Mouse (Mus musculus) forebrain, postnatal 0 days (tissue): ENCODE measurements at regions not wholly inside any gene's neighbourhood (a gene's known extent, or its start where the extent isn't known, plus 50 kb on each side); places are given as distances from the start of the nearest gene placed in this dataset.
"Not testable (repeated sequence)": the region's sequence is repeated elsewhere in the genome, so short reads cannot be mapped to it uniquely, and the experiment has no call there.

Source experiments
- ATAC-seq: fragments of 200-750 bp; cut with Nextera tagmentation; 2 replicates; pipeline ENCODE4 v1.8.0; 2017; ENCODE audit warnings: mild to moderate bottlenecking, moderate library complexity
- DNase-seq: peaks from one replicate; pipeline ENCODE4 v3.0.0-alpha.2; 2015
- H3K27ac ChIP-seq: fragments of 300-500 bp; sonication (generic); 2 replicates; pipeline ENCODE4 v1.5.1; 2014; ENCODE audit warnings: low read depth, mild to moderate bottlenecking, antibody characterized with exemption, low read length, moderate library complexity, mixed read lengths
- H3K27me3 ChIP-seq: fragments of 300-500 bp; sonication (generic); 2 replicates; pipeline ENCODE4 v1.6.1; 2014; ENCODE audit warnings: mild to moderate bottlenecking, low read length, mixed read lengths; ENCODE audit not compliant: insufficient read depth
- H3K36me3 ChIP-seq: fragments of 300-500 bp; sonication (generic); 2 replicates; pipeline ENCODE4 v1.6.1; 2014; ENCODE audit warnings: mild to moderate bottlenecking, moderate library complexity; ENCODE audit not compliant: insufficient read depth
- H3K4me1 ChIP-seq: fragments of 300-500 bp; sonication (generic); 2 replicates; pipeline ENCODE4 v1.6.1; 2014; ENCODE audit warnings: antibody characterized with exemption; ENCODE audit not compliant: insufficient read depth
- H3K4me2 ChIP-seq: fragments of 300-500 bp; sonication (generic); 2 replicates; pipeline ENCODE4 v1.6.1; 2014; ENCODE audit warnings: low read depth, mild to moderate bottlenecking, moderate library complexity
- H3K4me3 ChIP-seq: fragments of 300-500 bp; sonication (generic); 2 replicates; pipeline ENCODE4 v1.5.1; 2014; ENCODE audit warnings: low read depth, low read length, mixed read lengths
- H3K9ac ChIP-seq: fragments of 300-500 bp; sonication (generic); 2 replicates; pipeline ENCODE4 v1.6.1; 2014; ENCODE audit warnings: mild to moderate bottlenecking
- H3K9me3 ChIP-seq: fragments of 300-500 bp; sonication (generic); 2 replicates; pipeline ENCODE4 v1.6.1; 2016; ENCODE audit warnings: low read length
- CTCF ChIP-seq: sonication (generic); IDR thresholded peaks from 2 replicates; pipeline ENCODE4 v1.5.1; 2016; ENCODE audit warnings: antibody characterized with exemption, control low read depth, low read depth
- WGBS: fragments of 180-500 bp; shearing (Covaris S2); extraction: QIAGEN DNeasy Blood & Tissue Kit; methylation state at CpG from one replicate; pipeline ENCODE4 v1.1.7; 2014; 5-methylcytosine and 5-hydroxymethylcytosine counted together

GRCm38 (mm10) chrX:18727940-18728710, 266.9 kb upstream of the 4930578C19Rik start:
- DNase-seq (no peak), ATAC-seq (no peak)
- no peaks in the 10 kb centered on the region for H3K36me3 ChIP-seq
- 34% methylated on average over 5 of the region's 5 CpGs for WGBS
- TF ChIP-seq CTCF = no peak
- H3K9me3 ChIP-seq = no peaks in the 10 kb centered on the region
- H3K9ac ChIP-seq = no peak overlapping the region
- no peak overlapping the region for H3K4me3 ChIP-seq
- no peak overlapping the region for H3K27ac ChIP-seq
- H3K4me2 ChIP-seq = no peak overlapping the region
- no peaks in the 10 kb centered on the region for H3K27me3 ChIP-seq
- H3K4me1 ChIP-seq = no peaks in the 10 kb centered on the region

DNA sequence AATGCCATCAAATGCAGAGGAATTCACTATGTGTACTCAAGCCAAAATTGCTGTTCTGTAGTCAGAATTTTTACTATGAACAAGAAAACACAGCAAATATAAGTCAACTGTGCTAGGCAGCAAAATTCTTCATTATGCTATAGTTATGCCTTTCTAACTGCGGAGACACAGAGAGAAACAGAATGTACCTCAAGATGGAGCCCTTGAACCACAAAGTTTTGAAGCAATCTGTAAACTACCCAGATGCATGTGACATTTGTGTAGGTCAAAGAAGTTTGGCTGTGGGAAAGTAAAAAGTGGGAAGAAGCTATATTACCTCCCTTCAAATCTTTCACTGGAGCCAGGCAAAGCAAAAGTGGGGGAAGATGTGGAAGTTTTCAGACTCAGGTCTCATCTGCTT, 226.0 kb upstream of the 4930578C19Rik start:
- no peaks in the 10 kb centered on the region for H3K9me3 ChIP-seq
- no peak overlapping the region for H3K9ac ChIP-seq
- peak; percentile 11 for DNase-seq
- H3K4me1 ChIP-seq = no peaks in the 10 kb centered on the region
- TF ChIP-seq CTCF = peak; percentile 38
- H3K4me3 ChIP-seq = no peak overlapping the region
- no peak overlapping the region for H3K4me2 ChIP-seq
- no peaks in the 10 kb centered on the region for H3K36me3 ChIP-seq
- H3K27ac ChIP-seq = no peak overlapping the region
- 69% methylated on average over 1 of the region's 1 CpGs for WGBS
- no peak for ATAC-seq
- no peaks in the 10 kb centered on the region for H3K27me3 ChIP-seq

- H3K27ac ChIP-seq, H3K4me1 ChIP-seq, H3K9ac ChIP-seq, H3K27me3 ChIP-seq, H3K9me3 ChIP-seq, DNase-seq, H3K4me3 ChIP-seq, ATAC-seq, H3K4me2 ChIP-seq, H3K36me3 ChIP-seq: not testable (repeated sequence)
- WGBS = 69% methylated on average over 2 of the region's 2 CpGs
These were observed 206.1 kb upstream of the 4930578C19Rik start for GRCm38 (mm10) chrX:18667251-18667650.

GRCm38 (mm10) chrX:18663101-18663500, 201.9 kb upstream of the 4930578C19Rik start:
- ATAC-seq (no peak), DNase-seq (no peak)
- Histone ChIP-seq H3K9me3 (no peaks in the 10 kb centered on the region), H3K4me1 (no peaks in the 10 kb centered on the region), H3K27me3 (no peaks in the 10 kb centered on the region), H3K4me3 (no peak overlapping the region), H3K36me3 (no peaks in the 10 kb centered on the region), H3K4me2 (no peak overlapping the region), H3K9ac (no peak overlapping the region), H3K27ac (no peak overlapping the region)
- TF ChIP-seq CTCF = no peak
- 40% methylated on average over 1 of the region's 1 CpGs for WGBS

- no peaks in the 10 kb centered on the region for H3K36me3 ChIP-seq
- no peaks in the 10 kb centered on the region for H3K9me3 ChIP-seq
- DNase-seq (no peak), ATAC-seq (no peak)
- H3K27ac ChIP-seq = no peak overlapping the region
- 93% methylated on average over 2 of the region's 2 CpGs for WGBS
- H3K27me3 ChIP-seq = no peaks in the 10 kb centered on the region
- no peaks in the 10 kb centered on the region for H3K4me1 ChIP-seq
- no peak overlapping the region for H3K4me2 ChIP-seq
- no peak overlapping the region for H3K9ac ChIP-seq
- TF ChIP-seq CTCF = no peak
- no peak overlapping the region for H3K4me3 ChIP-seq
These were observed 157.4 kb upstream of the 4930578C19Rik start for GRCm38 (mm10) chrX:18618581-18618980.
